ENCODE assay signal across 17 mouse cellular contexts in genomic region chr2:135700686-135701413, GRCm38 (mm10). TPM values are rescaled to one million over a fixed set of nuclear protein-coding genes. Genes with fewer than 3 reads are reported as not detected.
DNase-seq lines count a peak whose midpoint lies in the region; ATAC-seq lines count a peak whose summit lies in the region.
"Had no signal": no experiment of that assay in that cellular context is flagged by ENCODE, and none has a peak within 500 bp of the region (broad histone marks: within the 10 kb centered on the region; RNA-seq: fewer than 3 reads in every experiment).

No protein-coding gene starts in this region.

- WGBS in heart, embryonic 15.5 days, result 56% methylated on average over 7 of the region's 7 CpGs

- peaks cover 4% of the 10 kb centered on the region; the same call in 1 of the 2 replicates for H3K4me1 ChIP-seq in heart, embryonic 15.5 days (replicated peaks)
- H3K4me1 ChIP-seq: embryonic facial prominence, embryonic 10.5 days; hindbrain, embryonic 10.5 days; lung, embryonic 15.5 days had no signal

- no peak overlapping the region for H3K4me3 ChIP-seq in heart, embryonic 15.5 days
- H3K4me3 ChIP-seq: embryonic facial prominence, embryonic 10.5 days; hindbrain, embryonic 10.5 days; limb, embryonic 10.5 days; lung, embryonic 15.5 days; midbrain, embryonic 10.5 days; myocyte had no signal

- H3K27me3 ChIP-seq in heart, embryonic 15.5 days, result no peaks in the 10 kb centered on the region
- H3K27me3 ChIP-seq: lung, embryonic 15.5 days had no signal

- H3K9ac ChIP-seq in heart, embryonic 15.5 days, result no peak overlapping the region
- H3K9ac ChIP-seq: lung, embryonic 15.5 days had no signal

- peak; percentile 18; the same call in 1 of the 2 replicates for ATAC-seq in heart, embryonic 15.5 days (replicated peaks; ENCODE audit: insufficient number of reproducible peaks, insufficient read depth, low FRiP score, low read depth)
- ATAC-seq in granulocyte monocyte progenitor cell, adult 5-6 weeks (replicated peaks; ENCODE audit: poor library complexity, severe bottlenecking), result peak; percentile 68
- ATAC-seq in megakaryocyte, adult 5-6 weeks (ENCODE audit: poor library complexity, severe bottlenecking), result peak; percentile 73

- intact Hi-C loops in heart, postnatal 14 days (cut with DNase I), result no loop called here

- H3K9me3 ChIP-seq in heart, embryonic 15.5 days (replicated peaks), result no peaks in the 10 kb centered on the region
- H3K9me3 ChIP-seq: embryonic facial prominence, embryonic 10.5 days; hindbrain, embryonic 10.5 days; limb, embryonic 10.5 days; lung, embryonic 15.5 days; midbrain, embryonic 10.5 days had no signal

- H3K36me3 ChIP-seq in heart, embryonic 15.5 days, result no peaks in the 10 kb centered on the region
- H3K36me3 ChIP-seq: embryonic facial prominence, embryonic 10.5 days; hindbrain, embryonic 10.5 days; limb, embryonic 10.5 days; lung, embryonic 15.5 days had no signal

- no peak for DNase-seq in heart, postnatal 14 days
- peak; percentile 40 for DNase-seq in NIH3T3 (ENCODE audit: low read depth)
- DNase-seq in spleen, postnatal 10 days (ENCODE audit: low spot score in 2 of 2), result no peak
- DNase-seq in lung, postnatal 14 days, result no peak
- DNase-seq: cerebellum, postnatal 10 days; kidney, postnatal 36 days; layer of hippocampus, postnatal 36 days; thymus, adult 18-20 months had no signal

- 0 out of 2 replicates have a peak overlapping the region, but pooled peaks have one; percentile 18 for H3K27ac ChIP-seq in heart, embryonic 15.5 days
- H3K27ac ChIP-seq: embryonic facial prominence, embryonic 10.5 days; hindbrain, embryonic 10.5 days; limb, embryonic 10.5 days; lung, embryonic 15.5 days; midbrain, embryonic 10.5 days had no signal

- no peak overlapping the region for H3K4me2 ChIP-seq in heart, embryonic 15.5 days
- H3K4me2 ChIP-seq: lung, embryonic 15.5 days had no signal

RNA-seq across cellular contexts. Expression of gene Plcb4, which starts 42.0 kb away (rescaled TPM):
- polyA plus RNA-seq in heart, embryonic 15.5 days (2015; fragmentation: Nextera tagmentation; extraction: Ambion mirVana), result 33.1 and 38.8 TPM in 2 replicates
- total RNA-seq in heart, postnatal 14 days (2021), result 10 to 100 TPM; 82.1 to 93.1 TPM
- 19.9 and 20.8 TPM in 2 replicates for total RNA-seq in granulocyte monocyte progenitor cell, adult 5-6 weeks (2014; fragmentation: Nextera tagmentation)
- total RNA-seq in granulocyte monocyte progenitor cell, adult 5-6 weeks (2017), result 11.3 and 20.0 TPM in 2 replicates
- total RNA-seq in megakaryocyte, adult 5-6 weeks (2015), result 7.0 and 8.5 TPM in 2 replicates
- total RNA-seq in megakaryocyte, adult 5-6 weeks (2017), result 5.2 and 7.1 TPM in 2 replicates

Comparison
In these comparisons a context has a peak if more than half of its experiments do, and no peak if none do; other contexts are left out.
1. ATAC-seq: peak in every context shown above with its lines; median percentile 73 in megakaryocyte, adult 5-6 weeks; 68 in granulocyte monocyte progenitor cell, adult 5-6 weeks; 18 in heart, embryonic 15.5 days.